Mouse (Mus musculus): ENCODE measurements around the gene Clic5. TPM values are rescaled to one million over a fixed set of nuclear protein-coding genes. Genes with fewer than 3 reads are reported as not detected.

Clic5 gene
- total RNA-seq, 2 experiments from 2014 or later: not detected

Other genes starting within 250 kb of the Clic5 start
- 2.5 and 6.5 TPM in 2 replicates for gene Enpp5, start 109.8 kb upstream of the Clic5 start, total RNA-seq (2015; ENCODE audit: low replicate concordance)
- gene Enpp5, start 109.8 kb upstream of the Clic5 start, total RNA-seq (2017; ENCODE audit: low replicate concordance): 1.2 and 3.0 TPM in 2 replicates
- 13.3 and 15.5 TPM in 2 replicates for gene Enpp4, start 82.8 kb upstream of the Clic5 start, total RNA-seq (2015; ENCODE audit: low replicate concordance)
- gene Enpp4, start 82.8 kb upstream of the Clic5 start, total RNA-seq (2017; ENCODE audit: low replicate concordance): 10.1 and 11.7 TPM in 2 replicates